20 mouse cellular contexts compared by ENCODE assay signal in the genomic region with DNA sequence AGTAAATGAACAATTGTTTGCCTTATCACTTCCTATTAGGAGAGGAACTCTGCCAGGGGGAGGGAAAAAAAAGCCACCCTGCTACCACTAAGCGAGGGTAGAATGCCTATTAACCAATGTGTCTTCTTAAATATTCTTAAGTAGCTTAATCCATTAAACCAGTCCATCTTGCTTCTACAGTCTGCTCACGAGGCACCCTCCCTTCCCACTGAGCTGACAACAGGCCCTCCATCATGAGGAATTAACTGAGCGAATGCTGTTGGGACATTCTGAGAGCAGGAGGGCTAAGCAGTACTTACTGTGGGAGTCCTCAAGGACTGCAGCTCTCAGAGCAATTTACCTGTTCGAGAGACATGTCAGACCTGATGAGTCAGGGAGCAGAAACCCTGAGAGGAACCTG.
"Had no signal": no experiment of that assay in that cellular context is flagged by ENCODE, and none has a peak within 500 bp of the region (broad histone marks: within the 10 kb centered on the region; RNA-seq: fewer than 3 reads in every experiment).

No protein-coding gene starts in this region.

- H3K9ac ChIP-seq: limb, embryonic 13.5 days; liver, embryonic 12.5 days; liver, embryonic 15.5 days; lung, embryonic 15.5 days; midbrain, embryonic 13.5 days had no signal

- H3K4me3 ChIP-seq: layer of hippocampus, adult 2 months; limb, embryonic 10.5 days; limb, embryonic 13.5 days; liver, embryonic 12.5 days; liver, embryonic 15.5 days; lung, embryonic 15.5 days; midbrain, embryonic 13.5 days had no signal

- H3K9me3 ChIP-seq: limb, embryonic 10.5 days; limb, embryonic 13.5 days; liver, embryonic 12.5 days; liver, embryonic 15.5 days; lung, embryonic 15.5 days; midbrain, embryonic 13.5 days had no signal

- H3K36me3 ChIP-seq: limb, embryonic 10.5 days; limb, embryonic 13.5 days; liver, embryonic 12.5 days; liver, embryonic 15.5 days; lung, embryonic 15.5 days; midbrain, embryonic 13.5 days had no signal

- DNase-seq: kidney, adult 18-20 months; kidney, postnatal 25 days; layer of hippocampus, adult 9-11 months; liver; lung, adult 18-20 months; right cerebral cortex, postnatal 25 days; spleen, adult 18-20 months; thymus, adult 2 months; thymus, postnatal 14 days; thymus, postnatal 4 days had no signal

- H3K27ac ChIP-seq: kidney, postnatal 0 days; layer of hippocampus, adult 2 months; limb, embryonic 10.5 days; limb, embryonic 13.5 days; liver, embryonic 12.5 days; liver, embryonic 15.5 days; lung, embryonic 15.5 days; macrophage; midbrain, embryonic 13.5 days had no signal

- H3K27me3 ChIP-seq: limb, embryonic 13.5 days; liver, embryonic 12.5 days; liver, embryonic 15.5 days; lung, embryonic 15.5 days; midbrain, embryonic 13.5 days had no signal

- H3K4me2 ChIP-seq: limb, embryonic 13.5 days; liver, embryonic 12.5 days; liver, embryonic 15.5 days; lung, embryonic 15.5 days; midbrain, embryonic 13.5 days had no signal

- ATAC-seq: intestine, embryonic 16.5 days; liver, embryonic 12.5 days; midbrain, embryonic 13.5 days had no signal
